Mouse (Mus musculus): Measurements from ENCODE around the gene Myo1d.

Myo1d gene

DNA sequence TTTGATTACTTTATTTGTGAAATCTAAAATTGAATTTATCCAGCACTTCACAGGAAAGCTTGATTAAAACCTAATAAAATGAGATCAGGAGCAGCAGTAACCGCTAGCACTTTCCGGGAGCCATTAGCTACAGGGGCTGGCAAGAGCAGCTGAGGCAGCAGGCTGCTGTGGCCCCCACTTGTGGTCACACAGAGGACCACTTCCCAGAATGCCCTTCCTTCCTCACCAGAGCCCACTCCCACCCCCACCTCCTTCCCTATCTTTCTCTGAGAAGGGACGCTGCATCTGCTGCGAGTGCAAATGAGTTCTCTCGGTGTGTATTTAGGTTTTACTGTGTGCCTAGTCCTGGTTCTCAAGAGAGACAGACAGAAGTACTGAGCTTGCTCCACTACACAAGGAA lies 219.1 kb downstream of the Myo1d start:
- DNase-seq (ENCODE audit: extremely low spot score, low read depth, low spot score), result no peak

- DNase-seq (ENCODE audit: extremely low spot score, low read depth, low spot score), result no peak
Observed at GRCm38 (mm10) chr11:80555416-80555815, 224.4 kb downstream of the Myo1d start.

DNA sequence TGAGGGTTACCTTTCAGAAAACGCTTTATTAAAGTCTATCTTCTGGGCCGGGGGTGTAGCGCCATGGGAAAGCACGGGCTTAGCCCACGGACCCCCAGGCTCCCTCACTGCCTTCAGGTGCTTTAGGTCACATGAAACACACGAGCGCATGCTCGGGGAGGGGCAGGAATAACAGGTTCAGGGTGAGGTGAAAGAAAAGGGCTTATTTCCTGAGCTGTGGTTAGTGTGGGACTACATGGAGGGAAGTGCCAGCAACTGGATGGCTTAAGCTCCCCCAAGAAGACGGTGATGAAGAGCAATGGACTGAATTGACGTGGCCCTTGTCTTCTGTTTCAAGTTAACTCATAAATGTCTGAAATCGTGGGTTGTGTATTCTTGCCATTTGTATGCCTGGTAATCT lies 226.8 kb downstream of the Myo1d start:
- no peak for DNase-seq (ENCODE audit: extremely low spot score, low read depth, low spot score)

DNA sequence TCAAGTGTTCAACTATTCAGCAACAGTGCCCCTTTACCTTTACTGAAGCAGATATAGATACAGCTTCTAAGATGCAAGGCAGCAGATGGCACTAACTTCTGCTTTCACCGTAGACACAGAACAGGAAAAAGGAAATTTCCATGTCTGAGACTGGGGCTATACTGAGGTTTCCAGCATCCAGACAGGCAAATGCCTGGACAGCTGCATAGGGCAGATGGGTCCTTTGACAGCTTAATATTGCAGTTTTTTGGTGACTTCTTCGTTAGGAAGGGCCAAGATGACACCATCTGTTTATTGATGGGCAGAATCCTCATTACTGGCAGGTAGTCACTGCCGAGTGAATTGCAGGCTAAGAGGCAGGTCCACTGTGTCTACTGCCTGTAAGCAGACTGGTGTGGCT lies 228.2 kb downstream of the Myo1d start:
- no peak for DNase-seq (ENCODE audit: extremely low spot score, low read depth, low spot score)

DNA sequence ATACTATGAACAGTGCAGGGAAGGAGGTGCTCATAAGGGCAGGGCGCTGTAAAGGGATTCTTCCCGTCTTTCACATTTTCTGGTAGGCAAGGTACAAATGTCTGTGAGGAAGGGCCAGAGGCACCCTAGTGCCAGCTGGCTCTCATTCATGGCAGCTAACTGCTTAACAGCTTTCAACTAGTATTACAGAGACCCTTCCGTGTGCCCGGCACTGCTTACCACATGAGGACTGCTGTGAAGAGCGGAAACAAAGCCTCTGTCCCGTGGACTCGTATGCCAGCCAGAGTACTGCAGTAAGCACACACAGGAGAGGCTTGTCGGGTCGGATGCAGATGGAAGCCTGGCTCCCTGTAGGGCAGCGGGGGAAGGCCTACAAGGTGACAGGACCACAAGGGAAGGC lies 229.6 kb downstream of the Myo1d start:
- DNase-seq (ENCODE audit: extremely low spot score, low read depth, low spot score), result no peak

DNA sequence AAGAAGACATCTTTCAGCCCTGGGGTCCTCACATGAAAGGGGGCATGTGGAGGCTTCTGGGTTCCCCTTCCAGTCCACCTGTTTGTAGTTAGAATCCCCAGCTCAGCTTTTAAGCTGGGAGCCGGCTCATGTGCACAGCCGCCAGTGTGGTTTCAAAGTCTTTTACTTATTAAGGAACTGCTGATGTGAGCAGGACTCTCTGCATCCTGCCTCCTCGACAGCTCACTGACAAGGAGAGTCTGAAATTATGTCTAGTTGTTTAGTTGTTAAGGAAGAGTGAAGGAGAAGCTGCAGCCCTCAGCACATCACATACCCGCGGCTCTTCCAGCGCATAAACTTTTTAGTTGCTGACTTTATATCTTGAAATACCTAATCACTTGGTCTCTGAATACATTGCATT lies 230.0 kb downstream of the Myo1d start:
- no peak for DNase-seq (ENCODE audit: extremely low spot score, low read depth, low spot score)

GRCm38 (mm10) chr11:80546233-80546632 lies 233.6 kb downstream of the Myo1d start:
- no peak for DNase-seq (ENCODE audit: extremely low spot score, low read depth, low spot score)

- no peak for DNase-seq (ENCODE audit: extremely low spot score, low read depth, low spot score)
Observed at GRCm38 (mm10) chr11:80539056-80539455, 240.8 kb downstream of the Myo1d start.

DNA sequence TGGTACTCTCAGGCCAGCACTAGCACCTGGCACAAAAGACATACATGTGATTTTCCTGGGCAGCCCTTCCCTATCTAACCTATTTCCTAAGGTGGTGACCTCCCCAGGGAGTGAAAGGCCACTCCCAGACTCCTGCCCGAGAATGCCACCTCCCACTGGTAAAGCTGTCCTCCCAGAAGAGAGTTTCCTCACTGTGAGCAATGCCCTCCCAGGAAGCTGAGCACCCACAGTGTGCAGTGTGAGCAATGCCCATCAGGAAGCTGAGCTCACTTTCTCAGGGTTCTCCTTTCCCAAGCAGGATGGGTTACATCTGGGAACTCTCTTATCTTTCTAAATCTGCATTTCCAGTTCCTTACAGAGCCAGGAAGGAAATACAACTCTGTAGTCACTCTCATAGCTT lies 246.9 kb downstream of the Myo1d start:
- no peak for DNase-seq (ENCODE audit: extremely low spot score, low read depth, low spot score)

- DNase-seq (ENCODE audit: extremely low spot score, low read depth, low spot score), result no peak
Observed at GRCm38 (mm10) chr11:80529149-80529548, 250.7 kb downstream of the Myo1d start.

GRCm38 (mm10) chr11:80527697-80528096 lies 252.1 kb downstream of the Myo1d start:
- no peak for DNase-seq (ENCODE audit: extremely low spot score, low read depth, low spot score)

GRCm38 (mm10) chr11:80524213-80524612 lies 255.6 kb downstream of the Myo1d start:
- no peak for DNase-seq (ENCODE audit: extremely low spot score, low read depth, low spot score)

DNA sequence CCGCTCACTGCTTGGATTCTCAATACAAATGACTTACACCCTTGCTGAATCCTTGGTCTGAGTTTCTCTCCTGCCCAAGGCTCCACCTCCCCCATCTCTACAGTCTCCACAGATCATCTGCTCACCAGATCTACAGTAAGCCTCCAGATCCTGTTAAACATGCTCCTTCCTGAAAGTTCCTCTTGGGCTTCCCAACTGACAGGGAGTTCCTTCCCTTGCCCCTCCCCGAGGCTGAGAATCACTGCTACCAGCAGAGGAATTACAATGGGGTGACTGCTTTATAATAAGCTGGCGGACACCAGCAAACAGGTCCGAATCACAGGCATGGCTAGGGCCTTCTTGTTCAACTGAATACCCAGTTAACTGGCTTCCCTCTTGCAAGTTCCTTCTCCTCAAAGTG lies 256.4 kb downstream of the Myo1d start:
- DNase-seq (ENCODE audit: extremely low spot score, low read depth, low spot score), result no peak

DNA sequence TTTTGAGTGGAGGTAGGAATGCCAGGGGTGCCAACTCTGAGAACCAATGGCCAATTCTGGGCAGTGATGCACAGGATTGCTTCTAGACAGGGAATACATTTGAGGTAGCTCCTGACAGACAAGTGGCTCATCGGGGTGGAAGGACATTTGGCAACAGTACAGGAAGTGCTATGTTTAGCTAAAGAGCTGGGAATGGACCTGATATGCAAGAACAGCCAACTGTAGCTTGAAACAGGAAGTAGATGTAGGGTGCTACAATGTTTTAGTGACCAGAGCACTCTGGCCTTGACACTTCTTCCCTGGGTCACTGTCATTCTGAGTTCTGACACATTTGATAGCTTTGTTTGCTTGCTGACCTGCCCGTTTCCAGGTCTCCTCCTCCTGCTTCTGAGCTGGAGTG lies 257.0 kb downstream of the Myo1d start:
- no peak for DNase-seq (ENCODE audit: extremely low spot score, low read depth, low spot score)

- no peak for DNase-seq (ENCODE audit: extremely low spot score, low read depth, low spot score)
Observed at GRCm38 (mm10) chr11:80521148-80521547, 258.7 kb downstream of the Myo1d start.

GRCm38 (mm10) chr11:80518421-80519367 lies 261.1 kb downstream of the Myo1d start:
- DNase-seq (ENCODE audit: extremely low spot score, low read depth, low spot score), result no peak

GRCm38 (mm10) chr11:80515895-80516294 lies 263.9 kb downstream of the Myo1d start:
- no peak for DNase-seq (ENCODE audit: extremely low spot score, low read depth, low spot score)

- DNase-seq (ENCODE audit: extremely low spot score, low read depth, low spot score), result no peak
Observed at GRCm38 (mm10) chr11:80515346-80515745, 264.5 kb downstream of the Myo1d start.

- DNase-seq (ENCODE audit: extremely low spot score, low read depth, low spot score), result no peak
Observed at GRCm38 (mm10) chr11:80513796-80514195, 266.0 kb downstream of the Myo1d start.

GRCm38 (mm10) chr11:80512313-80513056 lies 267.3 kb downstream of the Myo1d start:
- no peak for DNase-seq (ENCODE audit: extremely low spot score, low read depth, low spot score)

GRCm38 (mm10) chr11:80510124-80510523 lies 269.7 kb downstream of the Myo1d start:
- no peak for DNase-seq (ENCODE audit: extremely low spot score, low read depth, low spot score)

DNA sequence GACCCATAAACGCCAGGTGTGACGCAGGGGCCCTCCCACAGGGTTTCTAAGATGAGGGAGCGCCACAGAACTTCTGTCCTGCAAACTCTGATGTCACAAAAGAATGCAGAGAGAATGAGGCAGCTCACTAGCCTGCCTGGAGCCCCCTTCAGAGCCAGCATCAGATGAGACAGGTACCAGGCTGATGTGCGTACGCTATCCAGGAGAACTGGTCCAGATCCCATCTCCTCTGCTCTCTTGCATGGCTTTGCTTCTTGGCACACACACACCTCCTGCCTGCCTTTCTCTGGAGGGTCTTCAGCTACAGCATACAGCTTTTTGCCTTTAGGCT lies 270.7 kb downstream of the Myo1d start:
- no peak for DNase-seq (ENCODE audit: extremely low spot score, low read depth, low spot score)
